Mouse (Mus musculus) kidney, embryonic 14.5 days (tissue): ENCODE measurements around the gene Chpt1. TPM values are rescaled to one million over a fixed set of nuclear protein-coding genes. Genes with fewer than 3 reads are reported as not detected.

Experiments used
- ATAC-seq: fragments of 200-750 bp; cut with Nextera tagmentation; 2 replicates; pipeline ENCODE4 v1.8.0; 2017; ENCODE audit warnings: moderate number of reproducible peaks, mild to moderate bottlenecking, moderate TSS enrichment, moderate library complexity; ENCODE audit not compliant: low FRiP score, low TSS enrichment
- H3K27ac ChIP-seq: fragments of 300-500 bp; sonication (generic); 2 replicates; pipeline ENCODE4 v1.5.1; 2014; ENCODE audit warnings: low read depth, mild to moderate bottlenecking, low read length, moderate library complexity, mixed read lengths
- H3K27me3 ChIP-seq: fragments of 300-500 bp; sonication (generic); 2 replicates; pipeline ENCODE4 v1.6.1; 2014; ENCODE audit warnings: mild to moderate bottlenecking, low read length; ENCODE audit not compliant: control insufficient read depth, insufficient read depth
- H3K36me3 ChIP-seq: fragments of 300-500 bp; sonication (generic); 2 replicates; pipeline ENCODE4 v1.6.1; 2014; ENCODE audit warnings: low read length, mixed read lengths; ENCODE audit not compliant: control insufficient read depth, insufficient read depth
- H3K4me1 ChIP-seq: fragments of 300-500 bp; sonication (generic); 2 replicates; pipeline ENCODE4 v1.6.1; 2014; ENCODE audit warnings: low read length, mixed read lengths; ENCODE audit not compliant: control insufficient read depth, insufficient read depth
- H3K4me2 ChIP-seq: fragments of 300-500 bp; sonication (generic); replicated peaks from 2 replicates; pipeline ENCODE4 v1.6.1; 2014; ENCODE audit warnings: low read depth, mild to moderate bottlenecking, low read length
- H3K4me3 ChIP-seq: fragments of 300-500 bp; sonication (generic); 2 replicates; pipeline ENCODE4 v1.5.1; 2014; ENCODE audit warnings: mild to moderate bottlenecking, low read length
- H3K9ac ChIP-seq: fragments of 300-500 bp; sonication (generic); 2 replicates; pipeline ENCODE4 v1.6.1; 2014; ENCODE audit warnings: low read depth, mild to moderate bottlenecking, low read length, moderate library complexity
- H3K9me3 ChIP-seq: fragments of 300-500 bp; sonication (generic); 2 replicates; pipeline ENCODE4 v1.6.1; 2016; ENCODE audit warnings: low read length; ENCODE audit not compliant: control insufficient read depth
- WGBS: fragments of 180-500 bp; shearing (Covaris S2); extraction: QIAGEN DNeasy Blood & Tissue Kit; methylation state at CpG from one replicate; pipeline ENCODE4 v1.1.7; 2014; 5-methylcytosine and 5-hydroxymethylcytosine counted together
- polyA plus RNA-seq: library from polyadenylated mRNA; unstranded; fragments of >200 nt; fragmentation: Nextera tagmentation; extraction: Ambion mirVana; gene quantifications from 2 replicates; pipeline ENCODE4 v1.2.1, GENCODE M21; 2014

The Chpt1 gene
- polyA plus RNA-seq, 1 experiment from 2014 or later = 35.8 TPM

- no peak for ATAC-seq
- Histone ChIP-seq H3K4me2 (peak overlapping the region; percentile 81), H3K9ac (no peak overlapping the region), H3K4me3 (peak overlapping the region; percentile 75; the same call in 1 of the 2 replicates), H3K36me3 (no peaks in the 10 kb centered on the region), H3K27me3 (no peaks in the 10 kb centered on the region), H3K27ac (no peak overlapping the region), H3K4me1 (peaks cover 19% of the 10 kb centered on the region), H3K9me3 (no peaks in the 10 kb centered on the region)
- WGBS = 59% methylated on average over 13 of the region's 13 CpGs
Observed at GRCm38 (mm10) chr10:88501886-88502765, 1.7 kb downstream of the Chpt1 start.

GRCm38 (mm10) chr10:88501370-88501769 is 2.5 kb downstream of the Chpt1 start:
- H3K27me3 ChIP-seq = no peaks in the 10 kb centered on the region
- H3K4me1 ChIP-seq = peaks cover 25% of the 10 kb centered on the region
- H3K4me2 ChIP-seq = peak overlapping the region; percentile 81; the same call in 1 of the 2 replicates
- no peak overlapping the region for H3K9ac ChIP-seq
- 41% methylated on average over 10 of the region's 10 CpGs for WGBS
- H3K27ac ChIP-seq = no peak overlapping the region; the same call in 1 of the 2 replicates
- no peak for ATAC-seq
- H3K9me3 ChIP-seq = no peaks in the 10 kb centered on the region
- H3K36me3 ChIP-seq = no peaks in the 10 kb centered on the region
- no peak overlapping the region for H3K4me3 ChIP-seq

GRCm38 (mm10) chr10:88499993-88500392 is 3.9 kb downstream of the Chpt1 start:
- 76% methylated on average over 5 of the region's 5 CpGs for WGBS
- Histone ChIP-seq H3K4me2 (no peak overlapping the region), H3K4me3 (no peak overlapping the region), H3K9me3 (no peaks in the 10 kb centered on the region), H3K9ac (no peak overlapping the region), H3K36me3 (no peaks in the 10 kb centered on the region), H3K4me1 (peaks cover 35% of the 10 kb centered on the region), H3K27ac (no peak overlapping the region), H3K27me3 (no peaks in the 10 kb centered on the region)
- ATAC-seq = no peak

- ATAC-seq = peak; percentile 70
- Histone ChIP-seq H3K4me2 (peak overlapping the region; percentile 17; the same call in 1 of the 2 replicates), H3K27me3 (no peaks in the 10 kb centered on the region), H3K27ac (no peak overlapping the region), H3K9ac (no peak overlapping the region), H3K9me3 (no peaks in the 10 kb centered on the region), H3K4me1 (peaks cover 32% of the 10 kb centered on the region), H3K4me3 (no peak overlapping the region), H3K36me3 (no peaks in the 10 kb centered on the region)
- 17% methylated on average over 11 of the region's 11 CpGs for WGBS
Observed at GRCm38 (mm10) chr10:88496864-88497564, 6.9 kb downstream of the Chpt1 start.

GRCm38 (mm10) chr10:88494959-88495587 is 8.8 kb downstream of the Chpt1 start:
- Histone ChIP-seq H3K9me3 (no peaks in the 10 kb centered on the region), H3K27me3 (no peaks in the 10 kb centered on the region), H3K4me1 (peaks cover 21% of the 10 kb centered on the region), H3K4me3 (no peak overlapping the region), H3K36me3 (no peaks in the 10 kb centered on the region; the same call in 1 of the 2 replicates), H3K4me2 (no peak overlapping the region), H3K27ac (no peak overlapping the region), H3K9ac (no peak overlapping the region)
- no peak for ATAC-seq
- WGBS = 73% methylated on average over 4 of the region's 4 CpGs

- no peak overlapping the region for H3K27ac ChIP-seq
- no peak overlapping the region for H3K4me3 ChIP-seq
- H3K4me2 ChIP-seq = no peak overlapping the region
- H3K9ac ChIP-seq = no peak overlapping the region
- 54% methylated on average over 8 of the region's 8 CpGs for WGBS
- no peaks in the 10 kb centered on the region for H3K9me3 ChIP-seq
- H3K27me3 ChIP-seq = no peaks in the 10 kb centered on the region
- H3K4me1 ChIP-seq = peaks cover 21% of the 10 kb centered on the region
- no peak for ATAC-seq
- H3K36me3 ChIP-seq = no peaks in the 10 kb centered on the region; the same call in 1 of the 2 replicates
Observed at GRCm38 (mm10) chr10:88492658-88493057, 11.2 kb downstream of the Chpt1 start.

GRCm38 (mm10) chr10:88491632-88492031 is 12.2 kb downstream of the Chpt1 start:
- ATAC-seq = no peak
- Histone ChIP-seq H3K4me1 (peaks cover 16% of the 10 kb centered on the region; the same call in 1 of the 2 replicates), H3K27me3 (no peaks in the 10 kb centered on the region), H3K27ac (no peak overlapping the region), H3K9ac (no peak overlapping the region), H3K36me3 (no peaks in the 10 kb centered on the region; the same call in 1 of the 2 replicates), H3K4me3 (no peak overlapping the region), H3K9me3 (no peaks in the 10 kb centered on the region), H3K4me2 (no peak overlapping the region)
- 71% methylated on average over 7 of the region's 7 CpGs for WGBS

GRCm38 (mm10) chr10:88488629-88489028 is 15.2 kb downstream of the Chpt1 start:
- Histone ChIP-seq H3K36me3 (no peaks in the 10 kb centered on the region; the same call in 1 of the 2 replicates), H3K4me3 (no peak overlapping the region), H3K27me3 (no peaks in the 10 kb centered on the region), H3K9me3 (no peaks in the 10 kb centered on the region), H3K27ac (no peak overlapping the region), H3K4me1 (no peaks in the 10 kb centered on the region), H3K4me2 (no peak overlapping the region), H3K9ac (no peak overlapping the region)
- peak; percentile 64; the same call in 1 of the 2 replicates for ATAC-seq
- whole genome bisulfite sequencing = 49% methylated on average over 5 of the region's 5 CpGs
